Mouse (Mus musculus): ENCODE data around the gene Gm7298. TPM values are rescaled to one million over a fixed set of nuclear protein-coding genes. Genes with fewer than 3 reads are reported as not detected.

Gene Gm7298
- total RNA-seq (2023), result not detected

GRCm38 (mm10) chr6:121732632-121733031 is at the start of gene Gm7298:
Gene Gm7298, plus strand, starts transcription at chr6:121732932.

GRCm38 (mm10) chr6:121838271-121838670 is 105.5 kb downstream of the Gm7298 start, which contains the start of gene Mug1:
Gene Mug1, plus strand, starts transcription at chr6:121838541.

Other genes starting within 250 kb of the Gm7298 start
- not detected for gene A2m, start 97.6 kb upstream of the Gm7298 start, total RNA-seq (2023)
- gene Mug1, start 105.6 kb downstream of the Gm7298 start, total RNA-seq (2023), result not detected